8 mouse cellular contexts compared by ENCODE assay signal in genomic region chr7:73608070-73608803, GRCm38 (mm10).
A peak's percentile ranks its signal among the peaks of the same experiment; 100 is the strongest.
DNase-seq lines count a peak whose midpoint lies in the region; ATAC-seq and TF ChIP-seq lines count a peak whose summit lies in the region.

No protein-coding gene starts in this region.

- no peaks in the 10 kb centered on the region for H3K36me3 ChIP-seq in lung, embryonic 14.5 days (ENCODE audit: insufficient read depth)
- H3K36me3 ChIP-seq in embryonic facial prominence, embryonic 13.5 days: no peaks in the 10 kb centered on the region
- H3K36me3 ChIP-seq in limb, embryonic 10.5 days: no peaks in the 10 kb centered on the region

- 15% methylated on average over 8 of the region's 8 CpGs for WGBS in lung, embryonic 14.5 days
- WGBS in embryonic facial prominence, embryonic 13.5 days: 37% methylated on average over 8 of the region's 8 CpGs
- 48% methylated on average over 8 of the region's 8 CpGs for WGBS in limb, embryonic 10.5 days

- peak overlapping the region; percentile 94 for H3K27ac ChIP-seq in lung, embryonic 14.5 days (ENCODE audit: low read depth)
- peak overlapping the region; percentile 95 for H3K27ac ChIP-seq in embryonic facial prominence, embryonic 13.5 days
- peak overlapping the region; percentile 92 for H3K27ac ChIP-seq in limb, embryonic 10.5 days

- peak overlapping the region; percentile 74 for H3K4me2 ChIP-seq in lung, embryonic 14.5 days
- H3K4me2 ChIP-seq in embryonic facial prominence, embryonic 13.5 days: peak overlapping the region; percentile 58

- H3K4me1 ChIP-seq in lung, embryonic 14.5 days (ENCODE audit: insufficient read depth): 0 out of 2 replicates have a peak, but pooled peaks cover 4% of the 10 kb centered on the region
- H3K4me1 ChIP-seq in embryonic facial prominence, embryonic 13.5 days: peaks cover 24% of the 10 kb centered on the region
- peaks cover 48% of the 10 kb centered on the region for H3K4me1 ChIP-seq in limb, embryonic 10.5 days

- no peaks in the 10 kb centered on the region for H3K27me3 ChIP-seq in lung, embryonic 14.5 days (ENCODE audit: insufficient read depth, low read length)
- H3K27me3 ChIP-seq in embryonic facial prominence, embryonic 13.5 days: no peaks in the 10 kb centered on the region
- no peaks in the 10 kb centered on the region for H3K27me3 ChIP-seq in limb, embryonic 10.5 days (ENCODE audit: low read depth, poor library complexity, severe bottlenecking)

- peak overlapping the region; percentile 36 for H3K4me3 ChIP-seq in lung, embryonic 14.5 days (ENCODE audit: low read depth, low read length)
- peak overlapping the region; percentile 38; the same call in 1 of the 2 replicates for H3K4me3 ChIP-seq in embryonic facial prominence, embryonic 13.5 days
- peak overlapping the region; percentile 46; the same call in 1 of the 2 replicates for H3K4me3 ChIP-seq in limb, embryonic 10.5 days

- peak; percentile 58 for DNase-seq in lung, embryonic 14.5 days
- no peak for DNase-seq in lung, postnatal 4 days
- no peak for DNase-seq in limb, embryonic 10.5 days (ENCODE audit: low spot score)
- DNase-seq in retina, embryonic 14.5 days (ENCODE audit: low spot score): peak; percentile 45
- DNase-seq in cerebellum, adult 11 months: no peak
- no peak for DNase-seq in layer of hippocampus, postnatal 14 days (ENCODE audit: low spot score in 2 of 2)
- DNase-seq in thymus, postnatal 10 days (ENCODE audit: low spot score in 2 of 2): no peak

- peak overlapping the region; percentile 62 for H3K9ac ChIP-seq in lung, embryonic 14.5 days
- peak overlapping the region; percentile 68 for H3K9ac ChIP-seq in embryonic facial prominence, embryonic 13.5 days

- ATAC-seq in lung, embryonic 14.5 days (ENCODE audit: insufficient read depth): no peak
- no peak for ATAC-seq in embryonic facial prominence, embryonic 13.5 days (ENCODE audit: insufficient number of reproducible peaks, insufficient read depth, low FRiP score, low TSS enrichment, low read depth)

- H3K9me3 ChIP-seq in lung, embryonic 14.5 days (ENCODE audit: low read depth, low read length): no peaks in the 10 kb centered on the region
- H3K9me3 ChIP-seq in embryonic facial prominence, embryonic 13.5 days: no peaks in the 10 kb centered on the region
- no peaks in the 10 kb centered on the region for H3K9me3 ChIP-seq in limb, embryonic 10.5 days (replicated peaks)

- TF ChIP-seq CTCF in lung, embryonic 14.5 days (IDR thresholded peaks at IDR 0.05; ENCODE audit: low read depth): no peak

Comparison
In these comparisons a context has a peak if more than half of its experiments do, and no peak if none do; other contexts are left out.
1. DNase-seq: peak in lung, embryonic 14.5 days (single experiment) and retina, embryonic 14.5 days (single experiment); none in lung, postnatal 4 days (0 of 2), limb, embryonic 10.5 days (single experiment), cerebellum, adult 11 months (single experiment), layer of hippocampus, postnatal 14 days (0 of 2) and thymus, postnatal 10 days (0 of 2).
2. Peak in every context shown above with its lines, with median percentiles within 50 percentile points of each other: H3K27ac ChIP-seq and H3K4me3 ChIP-seq.